Mouse (Mus musculus) c-Kit-positive CD71-negative TER-119-negative erythroid progenitor cells, embryonic 14.5 days (primary cell): ENCODE measurements around the gene Atg16l2.

ENCODE experiments used
- DNase-seq: peaks from one replicate; pipeline ENCODE4 v3.0.0-alpha.2; 2013; ENCODE audit warnings: low read depth

Gene Atg16l2

GRCm38 (mm10) chr7:101292086-101292485 lies 10.0 kb downstream of the Atg16l2 start:
- no peak for DNase-seq

DNA sequence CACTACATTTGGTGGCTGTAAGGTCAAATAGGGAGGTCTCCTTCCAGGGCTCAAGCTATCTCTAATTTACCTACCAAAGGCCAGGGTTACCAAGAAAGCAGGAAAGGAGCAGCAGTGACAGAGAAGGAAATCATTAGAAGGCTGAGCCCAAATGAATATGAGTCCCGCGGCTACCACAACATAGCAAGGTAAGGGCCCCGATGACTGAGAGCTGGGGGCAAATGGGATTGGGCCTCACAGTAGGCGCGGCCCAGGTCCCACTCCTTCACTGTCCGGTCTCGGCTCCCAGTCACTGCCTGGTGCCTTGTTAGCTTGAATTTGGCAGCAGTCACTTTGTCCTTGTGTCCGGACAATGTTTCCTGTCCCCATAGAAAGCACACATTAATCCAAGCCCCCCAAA lies 10.4 kb downstream of the Atg16l2 start:
- DNase-seq = no peak

DNA sequence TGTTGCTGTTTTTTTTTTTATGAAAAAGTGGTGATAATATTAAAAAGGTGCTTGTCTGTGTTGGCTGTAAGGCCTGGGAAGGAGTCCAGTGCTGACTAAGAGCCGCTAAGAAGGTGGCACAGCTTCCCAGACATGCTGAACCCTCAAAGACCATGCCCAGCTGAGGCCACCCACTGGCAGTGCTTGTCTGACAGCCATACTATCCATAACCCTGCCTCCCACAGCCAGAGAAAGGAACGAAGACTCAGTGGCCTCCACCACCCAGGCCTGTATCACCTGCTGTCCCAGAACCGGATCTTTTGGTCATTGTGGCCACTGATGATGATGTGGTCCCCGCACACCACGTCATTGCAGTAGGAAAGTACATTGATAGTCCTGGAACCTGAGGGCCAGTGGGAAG lies 10.8 kb downstream of the Atg16l2 start:
- no peak for DNase-seq

DNA sequence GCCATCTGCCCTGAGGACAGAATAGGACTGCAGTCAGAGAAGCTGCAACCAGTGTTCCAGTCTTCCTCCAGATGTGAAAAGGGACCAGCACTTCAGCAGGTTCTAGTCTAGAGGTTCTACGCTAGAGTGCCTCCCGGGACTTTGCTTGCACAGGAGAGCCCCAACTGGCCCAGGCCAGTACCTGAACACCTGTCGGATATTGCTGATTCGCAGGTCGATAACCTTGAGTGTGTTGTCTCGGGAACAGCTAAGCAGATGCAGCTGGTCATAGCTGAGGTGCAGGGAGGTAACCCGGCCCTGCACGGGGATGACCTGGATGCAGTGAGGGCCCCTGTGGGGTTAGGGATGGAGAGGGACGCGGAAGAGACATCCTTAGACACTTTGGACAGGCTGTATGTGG lies 11.7 kb downstream of the Atg16l2 start:
- DNase-seq = no peak

- no peak for DNase-seq
Measured at GRCm38 (mm10) chr7:101288436-101288835, 13.6 kb downstream of the Atg16l2 start.

GRCm38 (mm10) chr7:101287820-101288219 lies 14.2 kb downstream of the Atg16l2 start:
- no peak for DNase-seq

- no peak for DNase-seq
Measured at GRCm38 (mm10) chr7:101286891-101287290, 15.2 kb downstream of the Atg16l2 start.

DNA sequence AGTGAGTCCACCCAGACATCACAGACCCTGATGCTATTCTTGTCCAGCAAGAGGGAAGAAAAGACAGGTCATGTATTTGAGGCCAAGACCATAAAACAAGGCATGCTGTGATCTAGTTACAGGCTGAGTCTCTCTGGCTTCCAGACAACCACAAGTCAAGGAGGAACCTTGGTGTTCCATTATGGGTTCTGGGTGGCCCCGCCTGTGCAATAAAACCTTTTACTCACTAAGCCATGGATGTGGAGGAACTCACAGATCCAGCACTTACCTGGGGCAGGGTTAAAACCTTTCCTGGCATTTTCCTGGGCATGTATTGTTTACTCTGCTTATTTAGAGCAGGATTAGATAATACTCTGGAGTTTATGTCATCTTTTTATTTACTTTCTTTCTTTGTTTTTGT lies 17.5 kb downstream of the Atg16l2 start:
- DNase-seq = no peak

GRCm38 (mm10) chr7:101282721-101283120 lies 19.3 kb downstream of the Atg16l2 start:
- DNase-seq = no peak

DNA sequence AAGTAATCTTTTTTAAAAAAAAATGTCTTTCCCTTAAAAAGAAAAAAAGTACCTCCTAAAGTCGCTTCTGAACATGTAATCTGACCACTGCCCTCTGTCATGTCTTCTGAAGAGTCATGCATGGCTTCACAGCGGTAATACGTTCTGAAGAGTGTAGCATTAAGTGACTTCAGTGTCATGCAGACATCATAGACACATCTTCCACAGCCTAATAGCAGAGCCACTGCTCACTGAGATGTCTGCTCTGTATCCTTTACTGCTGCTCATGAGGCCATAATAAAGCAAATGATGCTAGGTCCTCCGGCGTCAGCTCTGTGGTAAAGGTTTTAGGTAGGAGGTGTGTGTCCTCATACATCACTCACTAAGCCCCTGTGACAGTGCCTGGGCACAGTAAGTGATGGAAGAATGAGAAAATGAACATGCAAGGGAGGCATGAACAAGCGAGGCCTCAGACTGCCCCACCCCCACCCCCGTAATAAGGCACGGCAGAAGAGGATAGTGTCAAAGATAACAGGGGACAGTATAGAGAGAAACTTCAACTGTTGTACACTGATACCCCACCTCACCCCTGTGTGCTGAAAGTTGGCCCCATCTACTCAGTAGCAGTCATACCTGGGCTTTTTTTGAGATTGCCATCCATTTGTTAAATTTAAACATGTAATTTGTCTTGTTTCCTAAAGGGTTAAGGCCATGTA lies 29.4 kb downstream of the Atg16l2 start:
- no peak for DNase-seq

DNA sequence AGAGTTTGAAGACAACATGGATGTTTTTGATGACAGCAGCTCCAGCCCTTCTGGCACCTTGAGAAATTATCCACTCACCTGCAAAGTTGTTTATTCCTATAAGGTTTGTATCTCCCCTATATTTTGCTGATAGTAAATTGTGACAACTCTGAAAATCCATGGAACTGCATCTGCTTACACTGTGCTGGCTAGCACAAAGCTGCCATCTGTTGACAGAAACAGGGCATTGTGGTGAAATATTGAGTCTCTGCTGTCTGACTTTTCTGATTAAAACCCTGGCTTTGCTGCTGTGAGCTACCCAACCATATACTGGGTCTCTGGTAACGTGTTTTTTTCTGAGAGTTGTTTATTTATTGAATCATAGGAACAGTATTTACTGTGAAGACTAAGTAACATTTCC lies 30.4 kb downstream of the Atg16l2 start:
- DNase-seq = no peak

DNA sequence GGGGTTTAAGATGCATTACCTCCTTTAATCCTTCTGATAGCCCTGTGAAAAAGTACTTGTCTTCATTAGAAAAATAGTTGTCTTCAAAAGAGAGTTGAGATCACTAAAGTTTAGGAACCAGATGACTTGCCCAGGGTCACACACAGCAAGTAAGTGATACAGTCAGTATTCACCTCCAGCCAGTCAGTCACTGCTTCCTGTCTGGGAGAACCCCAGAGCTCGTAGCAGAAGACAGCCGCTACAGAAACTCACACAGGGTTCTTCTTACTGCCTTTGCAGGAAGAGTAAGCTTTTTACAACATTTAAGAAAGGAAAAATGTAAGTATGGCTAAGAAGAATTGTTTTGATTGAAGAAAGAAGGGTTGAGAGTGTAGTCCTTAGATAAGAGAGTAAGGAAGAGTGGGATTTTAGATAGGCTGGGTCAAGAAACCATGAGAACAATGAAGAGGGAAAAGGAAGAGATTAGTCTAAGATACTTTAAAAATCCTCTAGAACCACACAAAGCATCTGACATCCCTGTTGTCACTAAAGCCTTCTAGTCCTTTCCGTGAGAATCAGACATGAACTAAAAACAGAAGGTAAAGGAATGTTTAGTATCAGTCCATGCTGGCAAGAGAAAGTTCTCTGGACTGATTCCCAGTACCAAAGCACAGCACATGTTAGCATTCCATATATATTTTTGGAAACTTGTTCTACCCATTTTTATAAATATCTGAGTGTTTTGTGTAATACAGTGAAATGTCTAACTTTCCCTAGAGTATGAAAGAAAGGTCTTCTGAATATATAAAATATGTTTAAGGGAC lies 34.4 kb downstream of the Atg16l2 start:
- DNase-seq = no peak

DNA sequence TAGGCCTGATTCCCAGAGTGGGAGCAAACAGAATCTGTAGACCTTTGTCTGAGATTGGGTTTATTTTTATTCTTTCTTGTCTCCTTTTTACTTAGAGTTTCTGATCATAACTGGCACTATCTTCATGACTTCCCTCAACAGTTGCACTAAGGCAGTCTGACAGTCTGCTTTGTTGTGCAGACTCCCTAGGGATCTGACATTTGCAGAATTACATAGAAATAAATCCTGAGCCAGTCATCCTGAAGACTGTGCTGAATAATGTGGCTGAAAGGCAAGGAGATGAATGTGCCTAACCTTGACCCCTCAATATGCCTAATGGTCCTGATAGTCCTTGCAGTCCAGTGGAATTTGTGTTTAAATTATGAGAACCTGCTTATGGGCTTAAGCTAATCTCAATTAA lies 38.5 kb downstream of the Atg16l2 start:
- DNase-seq = no peak

DNA sequence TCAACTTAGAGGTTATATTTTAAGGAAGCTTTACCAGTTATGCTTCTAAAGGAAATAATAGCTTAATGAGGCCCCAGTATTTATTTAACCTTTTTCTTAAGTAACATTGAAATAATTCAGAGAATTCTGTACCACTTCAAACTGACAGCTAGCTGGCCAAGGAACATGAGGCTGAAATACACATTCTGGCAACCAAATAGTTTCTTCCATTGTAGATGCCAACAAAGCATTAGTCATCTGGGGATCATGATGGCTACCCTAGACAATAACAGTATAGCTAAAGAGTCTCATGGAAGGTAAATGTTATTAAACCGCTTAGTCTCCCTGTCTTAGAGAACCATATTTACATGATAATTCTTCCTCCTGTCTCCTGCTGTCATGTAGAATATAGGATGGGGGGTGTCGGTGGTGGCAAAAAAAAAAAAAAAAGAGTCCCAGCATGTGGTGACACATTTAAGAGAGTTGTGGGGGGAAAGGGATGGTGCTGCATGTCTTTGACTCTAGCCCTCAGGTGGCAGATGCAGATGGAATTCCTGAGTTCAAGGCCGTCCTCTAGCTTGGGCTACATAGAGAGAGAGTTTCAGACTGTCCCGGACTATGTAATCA lies 40.0 kb downstream of the Atg16l2 start:
- DNase-seq = no peak

GRCm38 (mm10) chr7:101258482-101258881 lies 43.6 kb downstream of the Atg16l2 start:
- DNase-seq = no peak

DNA sequence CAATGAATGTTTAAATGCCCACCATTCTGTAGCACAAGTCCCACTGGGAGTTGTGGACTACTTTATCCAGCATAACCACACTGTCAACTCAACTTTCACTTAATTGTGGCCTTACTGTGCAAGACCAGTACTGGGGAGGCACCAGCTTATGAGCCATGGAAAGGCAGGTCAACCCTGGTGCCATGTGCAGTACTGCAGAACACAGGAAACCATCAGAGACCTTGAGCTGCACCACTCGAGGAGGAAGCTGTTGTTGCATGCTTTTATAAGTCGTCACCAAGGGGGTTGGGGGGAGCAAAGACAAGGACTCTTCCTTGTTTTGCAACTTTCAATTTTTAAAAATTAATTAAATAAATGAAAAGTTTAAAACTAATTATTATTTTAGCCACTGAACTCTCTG lies 49.0 kb downstream of the Atg16l2 start:
- DNase-seq = no peak

- no peak for DNase-seq
Measured at GRCm38 (mm10) chr7:101249173-101249572, 52.9 kb downstream of the Atg16l2 start.

DNA sequence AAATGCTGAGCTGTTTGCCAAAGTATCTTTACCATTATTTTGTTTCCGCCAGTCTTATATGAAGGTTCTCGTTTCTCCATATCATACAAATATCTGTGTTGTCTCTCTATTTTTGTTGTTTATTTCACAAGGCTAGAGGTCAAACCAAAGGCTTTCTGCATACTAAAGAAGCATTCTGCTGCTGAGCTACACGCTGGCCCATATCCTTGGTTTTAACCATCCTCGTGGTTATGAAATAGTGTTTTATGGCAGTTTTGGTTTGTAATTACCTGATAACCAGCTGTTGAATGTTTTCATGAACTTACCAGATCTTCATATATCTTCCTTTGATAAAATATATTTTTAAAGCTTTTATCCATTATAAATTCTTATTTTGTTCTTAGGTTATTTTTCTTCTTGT lies 53.3 kb downstream of the Atg16l2 start:
- no peak for DNase-seq

- no peak for DNase-seq
Measured at GRCm38 (mm10) chr7:101236712-101237473, 65.2 kb downstream of the Atg16l2 start.

DNA sequence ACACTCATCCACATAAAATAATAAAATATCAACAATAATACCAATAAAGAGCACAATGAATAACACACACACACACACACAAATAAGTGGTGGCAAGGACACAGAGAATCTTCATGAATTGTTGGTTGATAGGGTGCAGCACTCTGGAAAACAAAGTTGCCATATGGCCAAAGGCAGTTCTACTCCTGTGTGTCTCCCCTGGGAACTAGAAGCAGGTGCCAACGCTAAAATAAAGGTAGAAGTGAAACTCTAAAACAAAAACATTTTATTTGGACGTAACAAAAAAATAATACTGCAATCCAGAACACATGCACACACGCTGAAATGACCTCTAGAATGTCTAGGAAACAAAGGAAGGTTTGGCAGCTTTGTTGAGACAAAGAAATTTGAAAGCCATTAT lies 69.3 kb downstream of the Atg16l2 start:
- DNase-seq = no peak

- peak; percentile 48 for DNase-seq
Measured at GRCm38 (mm10) chr7:101231458-101231857, 70.6 kb downstream of the Atg16l2 start.

DNA sequence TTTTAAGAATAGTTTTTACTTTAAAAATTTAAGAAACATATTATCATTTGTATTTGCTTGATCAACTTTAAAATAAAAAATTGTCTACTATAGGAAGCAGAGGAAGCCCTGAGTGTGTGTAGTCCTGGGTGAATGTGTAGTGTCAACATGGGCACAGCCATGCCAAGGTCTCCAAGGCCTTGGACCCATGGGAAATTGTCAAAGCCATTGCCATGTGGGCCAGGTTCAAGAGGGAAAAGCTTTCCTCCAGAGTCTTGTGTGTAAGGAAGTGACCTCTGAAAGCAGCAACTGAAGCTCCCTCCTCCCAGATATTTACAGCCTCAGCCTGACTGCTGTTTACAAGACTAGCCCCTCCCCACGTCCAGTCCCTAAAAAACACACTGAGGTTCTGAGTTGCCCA lies 72.7 kb downstream of the Atg16l2 start:
- no peak for DNase-seq

- DNase-seq = no peak
Measured at GRCm38 (mm10) chr7:101223501-101223900, 78.5 kb downstream of the Atg16l2 start.
